Mouse (Mus musculus): ENCODE measurements around the gene Prickle2. TPM values are rescaled to one million over a fixed set of nuclear protein-coding genes. Genes with fewer than 3 reads are reported as not detected.

Prickle2 gene
- polyA plus RNA-seq, 1 experiment = 1.5 TPM

DNA sequence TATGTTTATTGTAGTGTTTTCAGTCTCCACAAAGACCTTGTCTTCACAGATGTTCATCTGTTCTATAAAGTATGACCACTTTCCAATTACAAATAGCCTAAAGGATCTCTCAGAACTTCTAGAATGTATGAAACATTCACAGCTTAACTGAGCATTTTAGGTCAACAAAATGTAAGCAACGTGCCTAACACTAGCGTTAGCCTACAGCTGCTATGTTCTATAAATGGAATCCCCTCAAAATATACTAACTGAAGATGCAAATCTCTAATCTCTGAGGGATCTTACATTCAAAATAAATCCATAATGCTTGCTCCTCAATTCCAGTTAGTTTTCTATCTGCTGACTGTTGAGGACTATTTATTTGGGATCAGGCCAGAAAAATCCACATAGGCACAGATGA, 65.1 kb downstream of the Prickle2 start:
- Histone ChIP-seq H3K4me1 (ENCODE audit: control insufficient read depth, insufficient read depth, low read length) (no peaks in the 10 kb centered on the region), H3K27ac (ENCODE audit: control insufficient read depth, insufficient read depth, low read depth, low read length) (no peak overlapping the region), H3K36me3 (ENCODE audit: control insufficient read depth, insufficient read depth, low read length) (no peaks in the 10 kb centered on the region), H3K4me3 (ENCODE audit: control insufficient read depth, low read depth, low read length) (no peak overlapping the region), H3K27me3 (ENCODE audit: control insufficient read depth, insufficient read depth, low read length) (no peaks in the 10 kb centered on the region)
- TF ChIP-seq CTCF (IDR thresholded peaks at IDR 0.05; ENCODE audit: control insufficient read depth, insufficient read depth, insufficient replicate concordance, low read depth, low read length) (no peak), POLR2A (IDR thresholded peaks at IDR 0.05; ENCODE audit: control insufficient read depth, low read depth, low read length) (no peak)

GRCm38 (mm10) chr6:92636431-92636830, 69.5 kb downstream of the Prickle2 start:
- H3K4me3 ChIP-seq (ENCODE audit: control insufficient read depth, low read depth, low read length) = no peak overlapping the region
- TF ChIP-seq CTCF (IDR thresholded peaks at IDR 0.05; ENCODE audit: control insufficient read depth, insufficient read depth, insufficient replicate concordance, low read depth, low read length) = no peak
- no peak for TF ChIP-seq POLR2A (IDR thresholded peaks at IDR 0.05; ENCODE audit: control insufficient read depth, low read depth, low read length)
- no peaks in the 10 kb centered on the region for H3K27me3 ChIP-seq (ENCODE audit: control insufficient read depth, insufficient read depth, low read length)
- H3K4me1 ChIP-seq (ENCODE audit: control insufficient read depth, insufficient read depth, low read length) = no peaks in the 10 kb centered on the region
- H3K36me3 ChIP-seq (ENCODE audit: control insufficient read depth, insufficient read depth, low read length) = no peaks in the 10 kb centered on the region
- H3K27ac ChIP-seq (ENCODE audit: control insufficient read depth, insufficient read depth, low read depth, low read length) = no peak overlapping the region

DNA sequence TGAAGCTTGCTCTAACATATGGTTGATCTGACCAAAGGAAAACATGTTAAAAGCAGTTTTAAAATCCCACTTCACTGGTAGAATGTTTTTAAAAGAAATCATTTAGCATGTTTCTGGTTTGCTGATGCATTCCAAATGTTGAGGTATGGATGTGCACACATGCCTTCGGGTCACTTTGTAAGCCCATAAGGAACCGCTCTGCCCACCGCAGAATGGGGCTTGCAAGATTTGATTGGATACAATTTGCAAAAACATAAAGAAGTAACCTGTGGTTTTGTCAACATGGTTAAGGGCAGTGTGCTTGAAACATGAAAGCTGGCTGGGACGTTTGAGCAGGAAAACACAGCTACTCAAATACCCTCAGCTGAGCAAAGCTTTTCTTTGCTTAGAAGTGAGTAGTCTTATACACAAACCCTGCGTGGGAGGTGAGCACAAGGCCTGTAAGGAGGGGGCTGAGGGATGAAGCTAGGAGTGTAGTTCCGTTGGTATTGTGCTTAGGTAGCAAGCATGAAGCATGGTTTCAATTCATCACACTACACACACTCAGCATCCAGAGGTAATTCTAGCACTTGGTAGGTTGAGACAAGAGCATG, 71.0 kb downstream of the Prickle2 start:
- Histone ChIP-seq H3K4me1 (ENCODE audit: control insufficient read depth, insufficient read depth, low read length) (no peaks in the 10 kb centered on the region), H3K4me3 (ENCODE audit: control insufficient read depth, low read depth, low read length) (no peak overlapping the region), H3K27ac (ENCODE audit: control insufficient read depth, insufficient read depth, low read depth, low read length) (no peak overlapping the region), H3K36me3 (ENCODE audit: control insufficient read depth, insufficient read depth, low read length) (no peaks in the 10 kb centered on the region), H3K27me3 (ENCODE audit: control insufficient read depth, insufficient read depth, low read length) (no peaks in the 10 kb centered on the region)
- TF ChIP-seq POLR2A (IDR thresholded peaks at IDR 0.05; ENCODE audit: control insufficient read depth, low read depth, low read length) = no peak
- no peak for TF ChIP-seq CTCF (IDR thresholded peaks at IDR 0.05; ENCODE audit: control insufficient read depth, insufficient read depth, insufficient replicate concordance, low read depth, low read length)

DNA sequence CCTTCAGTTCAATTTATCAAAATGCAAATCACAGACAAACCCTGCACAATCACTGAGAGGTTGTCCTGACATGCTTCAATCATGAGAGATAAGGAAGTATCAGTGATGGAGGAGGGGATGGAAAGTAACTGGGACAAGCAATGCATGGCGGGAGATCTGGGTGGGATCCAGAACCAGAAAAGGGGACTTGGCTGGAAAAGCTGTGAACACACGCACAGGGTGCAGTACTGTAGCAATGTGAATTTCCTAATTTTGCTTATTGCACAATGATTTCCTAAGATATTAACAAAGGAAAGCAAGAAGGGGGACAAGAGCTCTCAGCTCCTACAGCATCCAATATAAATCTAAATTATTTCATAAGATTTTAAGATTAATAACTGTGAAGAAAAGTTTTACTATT, 75.0 kb downstream of the Prickle2 start:
- TF ChIP-seq CTCF (IDR thresholded peaks at IDR 0.05; ENCODE audit: control insufficient read depth, insufficient read depth, insufficient replicate concordance, low read depth, low read length) (no peak), POLR2A (IDR thresholded peaks at IDR 0.05; ENCODE audit: control insufficient read depth, low read depth, low read length) (no peak)
- H3K4me3 ChIP-seq (ENCODE audit: control insufficient read depth, low read depth, low read length) = no peak overlapping the region
- no peaks in the 10 kb centered on the region for H3K4me1 ChIP-seq (ENCODE audit: control insufficient read depth, insufficient read depth, low read length)
- H3K36me3 ChIP-seq (ENCODE audit: control insufficient read depth, insufficient read depth, low read length) = no peaks in the 10 kb centered on the region
- no peaks in the 10 kb centered on the region for H3K27me3 ChIP-seq (ENCODE audit: control insufficient read depth, insufficient read depth, low read length)
- H3K27ac ChIP-seq (ENCODE audit: control insufficient read depth, insufficient read depth, low read depth, low read length) = no peak overlapping the region

DNA sequence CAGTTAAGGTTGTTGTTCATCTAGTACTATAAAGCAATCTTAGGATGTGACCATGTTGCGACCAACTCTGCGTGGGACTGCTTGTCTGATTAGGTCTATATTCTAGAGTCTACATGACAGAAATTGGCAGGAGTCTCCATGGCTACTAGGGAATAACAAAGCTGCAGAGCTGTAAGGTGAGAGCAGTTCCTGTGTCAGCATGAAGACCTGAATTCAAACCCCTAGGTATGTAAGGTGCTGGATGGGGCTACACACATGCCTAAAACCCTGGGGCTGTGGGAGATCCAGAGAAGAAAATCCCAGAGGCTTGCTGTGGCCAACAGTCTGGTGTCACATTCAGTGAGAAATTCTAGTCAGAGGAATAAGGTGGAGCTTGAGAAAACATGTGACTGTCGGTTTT, 78.2 kb downstream of the Prickle2 start:
- no peak for TF ChIP-seq POLR2A (IDR thresholded peaks at IDR 0.05; ENCODE audit: control insufficient read depth, low read depth, low read length)
- TF ChIP-seq CTCF (IDR thresholded peaks at IDR 0.05; ENCODE audit: control insufficient read depth, insufficient read depth, insufficient replicate concordance, low read depth, low read length) = no peak
- no peak overlapping the region for H3K27ac ChIP-seq (ENCODE audit: control insufficient read depth, insufficient read depth, low read depth, low read length)
- H3K4me3 ChIP-seq (ENCODE audit: control insufficient read depth, low read depth, low read length) = no peak overlapping the region
- no peaks in the 10 kb centered on the region for H3K4me1 ChIP-seq (ENCODE audit: control insufficient read depth, insufficient read depth, low read length)
- no peaks in the 10 kb centered on the region for H3K36me3 ChIP-seq (ENCODE audit: control insufficient read depth, insufficient read depth, low read length)
- no peaks in the 10 kb centered on the region for H3K27me3 ChIP-seq (ENCODE audit: control insufficient read depth, insufficient read depth, low read length)

GRCm38 (mm10) chr6:92627048-92627617, 78.8 kb downstream of the Prickle2 start:
- no peak overlapping the region for H3K4me3 ChIP-seq (ENCODE audit: control insufficient read depth, low read depth, low read length)
- H3K27ac ChIP-seq (ENCODE audit: control insufficient read depth, insufficient read depth, low read depth, low read length) = no peak overlapping the region
- no peaks in the 10 kb centered on the region for H3K36me3 ChIP-seq (ENCODE audit: control insufficient read depth, insufficient read depth, low read length)
- no peaks in the 10 kb centered on the region for H3K4me1 ChIP-seq (ENCODE audit: control insufficient read depth, insufficient read depth, low read length)
- H3K27me3 ChIP-seq (ENCODE audit: control insufficient read depth, insufficient read depth, low read length) = no peaks in the 10 kb centered on the region
- TF ChIP-seq CTCF (IDR thresholded peaks at IDR 0.05; ENCODE audit: control insufficient read depth, insufficient read depth, insufficient replicate concordance, low read depth, low read length) (no peak), POLR2A (IDR thresholded peaks at IDR 0.05; ENCODE audit: control insufficient read depth, low read depth, low read length) (no peak)

DNA sequence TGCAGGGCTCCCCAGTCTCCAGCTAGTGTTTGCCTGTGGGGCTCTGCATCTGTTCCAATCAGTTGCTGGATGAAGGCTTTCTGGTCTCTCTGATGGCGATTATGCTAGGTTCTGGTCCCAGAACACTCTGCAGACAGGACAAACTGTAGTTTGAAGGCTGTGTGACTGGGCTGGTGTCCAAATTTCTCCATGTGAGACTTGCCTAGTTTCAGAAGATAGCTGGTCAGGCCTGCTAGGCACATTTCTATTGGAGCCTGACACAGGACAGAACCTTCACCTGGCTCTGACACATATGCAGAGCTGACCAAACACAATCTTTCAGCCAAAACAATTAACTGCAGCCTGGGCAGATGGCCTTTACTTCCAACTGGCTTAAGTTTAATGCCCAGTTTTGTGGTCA, 80.0 kb downstream of the Prickle2 start:
- no peak for TF ChIP-seq CTCF (IDR thresholded peaks at IDR 0.05; ENCODE audit: control insufficient read depth, insufficient read depth, insufficient replicate concordance, low read depth, low read length)
- no peak for TF ChIP-seq POLR2A (IDR thresholded peaks at IDR 0.05; ENCODE audit: control insufficient read depth, low read depth, low read length)
- no peaks in the 10 kb centered on the region for H3K4me1 ChIP-seq (ENCODE audit: control insufficient read depth, insufficient read depth, low read length)
- no peaks in the 10 kb centered on the region for H3K27me3 ChIP-seq (ENCODE audit: control insufficient read depth, insufficient read depth, low read length)
- no peak overlapping the region for H3K27ac ChIP-seq (ENCODE audit: control insufficient read depth, insufficient read depth, low read depth, low read length)
- no peak overlapping the region for H3K4me3 ChIP-seq (ENCODE audit: control insufficient read depth, low read depth, low read length)
- H3K36me3 ChIP-seq (ENCODE audit: control insufficient read depth, insufficient read depth, low read length) = no peaks in the 10 kb centered on the region

Data from testis, adult 2 months (tissue).